Mouse (Mus musculus): ENCODE results near the gene Pde10a.

Gene Pde10a

DNA sequence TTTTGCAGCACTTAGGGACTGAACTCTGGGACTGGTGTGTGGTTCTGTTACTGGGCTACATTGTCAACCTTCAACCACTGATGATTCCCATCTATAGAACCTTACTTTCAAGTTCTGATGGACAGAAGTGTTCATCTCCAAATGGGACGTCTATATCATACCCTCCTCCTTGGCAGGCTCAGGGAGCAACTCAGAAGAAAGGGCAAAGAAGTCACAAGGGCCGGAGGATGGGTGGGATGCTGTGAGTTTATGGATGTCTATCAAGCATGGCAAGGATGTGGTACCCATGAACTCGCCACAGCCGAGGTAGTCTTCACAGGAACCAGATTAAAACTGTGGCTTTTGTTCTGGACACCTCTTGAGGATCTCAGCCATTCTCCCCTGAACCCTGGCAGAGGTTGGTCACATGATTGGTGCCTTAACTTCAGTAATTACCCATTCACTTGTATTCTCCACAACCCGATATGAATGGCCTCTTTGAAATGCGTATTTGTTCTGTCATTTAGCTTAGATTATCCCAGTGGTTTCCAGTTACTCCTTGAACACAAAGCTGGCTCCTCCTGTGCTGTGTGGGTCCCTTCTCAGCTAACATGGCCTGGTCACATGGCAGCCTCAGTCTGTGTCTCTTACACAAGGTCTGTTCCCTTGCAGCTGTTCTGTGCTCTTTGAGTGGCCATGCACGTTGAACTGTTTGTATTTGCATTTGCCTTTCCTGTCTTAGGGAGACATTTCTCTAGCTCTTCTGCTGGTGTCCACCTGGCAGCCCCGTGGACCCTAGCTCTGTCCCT lies 510.6 kb downstream of the Pde10a start:
- DNase-seq (ENCODE audit: low spot score in 2 of 2) = no peak

All from cerebellum, postnatal 4 days (tissue).